In the genomic region with DNA sequence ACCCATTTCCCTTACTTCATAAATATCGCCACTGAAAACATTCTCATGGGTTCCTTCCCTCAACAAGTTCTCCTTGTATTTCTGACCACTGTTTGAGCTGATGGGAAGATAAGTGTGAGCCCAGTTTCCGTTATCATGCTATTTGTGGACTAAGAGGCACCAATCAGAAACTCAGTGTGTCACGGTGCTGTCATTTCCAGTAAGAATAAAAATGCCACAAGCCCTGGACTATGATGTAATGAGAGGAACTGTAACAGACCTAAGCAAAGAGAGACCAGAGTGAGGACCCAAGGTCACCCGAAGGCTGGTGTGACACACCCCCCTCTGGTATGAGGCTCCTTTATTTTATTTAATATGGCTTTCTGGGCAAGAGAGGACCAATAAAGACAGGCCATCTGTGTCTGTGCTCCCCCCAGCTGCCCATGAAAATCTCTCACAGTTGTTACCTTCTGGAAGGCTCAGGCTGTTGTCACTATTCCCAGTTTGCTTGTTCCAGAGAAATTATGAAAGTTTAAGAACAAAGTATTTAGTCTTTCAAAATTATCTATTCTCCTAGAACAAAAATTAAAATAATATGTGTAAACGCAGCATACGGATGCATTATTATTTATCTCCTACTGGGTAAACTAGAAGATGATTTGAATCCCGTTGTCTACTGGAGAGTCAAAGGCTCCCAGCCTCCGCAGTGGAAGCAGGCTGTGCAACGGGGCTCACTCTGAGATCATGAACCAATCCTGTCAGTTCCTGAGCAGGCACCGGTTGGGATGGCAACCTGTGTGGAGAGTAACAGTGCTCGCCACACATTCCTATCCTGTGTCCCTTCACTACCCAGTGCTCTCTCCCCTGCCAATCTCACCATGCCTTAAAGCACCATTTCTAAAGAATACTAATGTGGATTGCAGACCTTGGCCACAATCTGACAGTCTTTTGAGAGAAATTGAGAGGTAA, we compare ENCODE assay signal across 12 mouse cellular contexts.
A peak's percentile ranks its signal among the peaks of the same experiment; 100 is the strongest.
DNase-seq lines count a peak whose midpoint lies in the region; ATAC-seq lines count a peak whose summit lies in the region.
"Had no signal": no experiment of that assay in that cellular context is flagged by ENCODE, and none has a peak within 500 bp of the region (broad histone marks: within the 10 kb centered on the region; RNA-seq: fewer than 3 reads in every experiment).

No protein-coding gene starts in this region.

- 78% methylated on average over 11 of the region's 11 CpGs for WGBS in forebrain, embryonic 13.5 days
- WGBS in limb, embryonic 13.5 days: 76% methylated on average over 11 of the region's 11 CpGs
- WGBS in neural tube, embryonic 14.5 days: 71% methylated on average over 11 of the region's 11 CpGs

- peak; percentile 25 to 45 for DNase-seq in layer of hippocampus, adult 18-20 months (ENCODE audit: low spot score in 2 of 2)
- no peak for DNase-seq in layer of hippocampus, postnatal 25 days (ENCODE audit: extremely low spot score in 1 of 2, low spot score in 1 of 2)
- DNase-seq in testis, postnatal 10 days (ENCODE audit: low spot score): no peak
- DNase-seq in spleen, postnatal 4 days (ENCODE audit: low spot score in 2 of 2): no peak
- no peak for DNase-seq in testis, postnatal 14 days (ENCODE audit: low spot score)
- DNase-seq: heart, adult 18-20 months; kidney, adult 9 months had no signal

- H3K4me2 ChIP-seq in forebrain, embryonic 13.5 days: no peak overlapping the region
- H3K4me2 ChIP-seq in limb, embryonic 13.5 days (replicated peaks): no peak overlapping the region
- H3K4me2 ChIP-seq in neural tube, embryonic 14.5 days (ENCODE audit: low read depth, low read length): no peak overlapping the region
- H3K4me2 ChIP-seq: liver, embryonic 11.5 days had no signal

- ATAC-seq in forebrain, embryonic 13.5 days: peak; percentile 83
- ATAC-seq in limb, embryonic 13.5 days (ENCODE audit: low FRiP score, low read depth): peak; percentile 32; the same call in 1 of the 2 replicates
- peak; percentile 94 for ATAC-seq in neural tube, embryonic 14.5 days (ENCODE audit: low read depth)

- no peaks in the 10 kb centered on the region for H3K9me3 ChIP-seq in forebrain, embryonic 13.5 days (replicated peaks)
- H3K9me3 ChIP-seq in limb, embryonic 13.5 days: no peaks in the 10 kb centered on the region
- no peaks in the 10 kb centered on the region for H3K9me3 ChIP-seq in neural tube, embryonic 14.5 days (ENCODE audit: control insufficient read depth, low read length)

- no peak overlapping the region for H3K9ac ChIP-seq in forebrain, embryonic 13.5 days
- no peak overlapping the region for H3K9ac ChIP-seq in limb, embryonic 13.5 days
- no peak overlapping the region for H3K9ac ChIP-seq in neural tube, embryonic 14.5 days (replicated peaks; ENCODE audit: low read depth, low read length)

- H3K36me3 ChIP-seq in forebrain, embryonic 13.5 days (ENCODE audit: poor library complexity, severe bottlenecking): no peaks in the 10 kb centered on the region
- H3K36me3 ChIP-seq in limb, embryonic 13.5 days: no peaks in the 10 kb centered on the region
- no peaks in the 10 kb centered on the region for H3K36me3 ChIP-seq in neural tube, embryonic 14.5 days (ENCODE audit: control insufficient read depth, insufficient read depth, low read length)

- no peaks in the 10 kb centered on the region for H3K27me3 ChIP-seq in forebrain, embryonic 13.5 days
- no peaks in the 10 kb centered on the region for H3K27me3 ChIP-seq in limb, embryonic 13.5 days
- H3K27me3 ChIP-seq in neural tube, embryonic 14.5 days (ENCODE audit: control insufficient read depth, insufficient read depth, low read length): no peaks in the 10 kb centered on the region

- no peak overlapping the region for H3K4me3 ChIP-seq in forebrain, embryonic 13.5 days
- no peak overlapping the region for H3K4me3 ChIP-seq in limb, embryonic 13.5 days
- H3K4me3 ChIP-seq in neural tube, embryonic 14.5 days (ENCODE audit: low read depth, low read length): no peak overlapping the region
- H3K4me3 ChIP-seq: erythroblast, embryonic 14.5 days had no signal

- H3K27ac ChIP-seq in forebrain, embryonic 13.5 days: no peak overlapping the region
- no peak overlapping the region for H3K27ac ChIP-seq in limb, embryonic 13.5 days
- no peak overlapping the region for H3K27ac ChIP-seq in neural tube, embryonic 14.5 days (ENCODE audit: low read depth, low read length)

- no peaks in the 10 kb centered on the region for H3K4me1 ChIP-seq in forebrain, embryonic 13.5 days
- H3K4me1 ChIP-seq in limb, embryonic 13.5 days: no peaks in the 10 kb centered on the region
- H3K4me1 ChIP-seq in neural tube, embryonic 14.5 days (ENCODE audit: control insufficient read depth, insufficient read depth, low read length): no peaks in the 10 kb centered on the region

Comparison
In these comparisons a context has a peak if more than half of its experiments do, and no peak if none do; other contexts are left out.
1. DNase-seq: peak in layer of hippocampus, adult 18-20 months (2 of 2); none in layer of hippocampus, postnatal 25 days (0 of 2), testis, postnatal 10 days (single experiment), spleen, postnatal 4 days (0 of 2) and testis, postnatal 14 days (single experiment).
2. ATAC-seq: peak in every context shown above with its lines; median percentile 94 in neural tube, embryonic 14.5 days; 83 in forebrain, embryonic 13.5 days; 32 in limb, embryonic 13.5 days.